Mouse (Mus musculus) midbrain, embryonic 15.5 days (tissue): Measurements from ENCODE around the gene Wnt9a. TPM values are rescaled to one million over a fixed set of nuclear protein-coding genes. Genes with fewer than 3 reads are reported as not detected.

Experiments used
- ATAC-seq: fragments of 200-750 bp; cut with Nextera tagmentation; replicated peaks from 2 replicates; pipeline ENCODE4 v1.8.0; 2017; ENCODE audit warnings: moderate TSS enrichment
- H3K27ac ChIP-seq: fragments of 300-500 bp; sonication (generic); 2 replicates; pipeline ENCODE4 v1.5.1; 2015; ENCODE audit warnings: mild to moderate bottlenecking, inconsistent platforms
- H3K27me3 ChIP-seq: fragments of 300-500 bp; sonication (generic); replicated peaks from 2 replicates; pipeline ENCODE4 v1.6.1; 2015; ENCODE audit warnings: inconsistent platforms
- H3K36me3 ChIP-seq: fragments of 300-500 bp; sonication (generic); replicated peaks from 2 replicates; pipeline ENCODE4 v1.6.1; 2015; ENCODE audit warnings: inconsistent platforms
- H3K4me1 ChIP-seq: fragments of 300-500 bp; sonication (generic); 2 replicates; pipeline ENCODE4 v1.6.1; 2015; ENCODE audit warnings: inconsistent platforms
- H3K4me2 ChIP-seq: fragments of 300-500 bp; sonication (generic); 2 replicates; pipeline ENCODE4 v1.6.1; 2015; ENCODE audit warnings: inconsistent platforms, mild to moderate bottlenecking, moderate library complexity
- H3K4me3 ChIP-seq: fragments of 300-500 bp; sonication (generic); 2 replicates; pipeline ENCODE4 v1.5.1; 2015; ENCODE audit warnings: mild to moderate bottlenecking, inconsistent platforms
- H3K9ac ChIP-seq: fragments of 300-500 bp; sonication (generic); 2 replicates; pipeline ENCODE4 v1.6.1; 2015; ENCODE audit warnings: mild to moderate bottlenecking, inconsistent platforms
- H3K9me3 ChIP-seq: fragments of 300-500 bp; sonication (generic); 2 replicates; pipeline ENCODE4 v1.6.1; 2016; ENCODE audit warnings: inconsistent platforms
- WGBS: fragments of 180-500 bp; shearing (Covaris S2); methylation state at CpG from one replicate; pipeline ENCODE4 v1.1.7; 2015; ENCODE audit warnings: mixed read lengths; 5-methylcytosine and 5-hydroxymethylcytosine counted together
- polyA plus RNA-seq: library from polyadenylated mRNA; unstranded; fragments of >200 nt; fragmentation: Nextera tagmentation; extraction: Ambion mirVana; gene quantifications from 2 replicates; pipeline ENCODE4 v1.2.1, GENCODE M21; 2015

Wnt9a gene
- polyA plus RNA-seq, 1 experiment from 2014 or later: 3.9 TPM

DNA sequence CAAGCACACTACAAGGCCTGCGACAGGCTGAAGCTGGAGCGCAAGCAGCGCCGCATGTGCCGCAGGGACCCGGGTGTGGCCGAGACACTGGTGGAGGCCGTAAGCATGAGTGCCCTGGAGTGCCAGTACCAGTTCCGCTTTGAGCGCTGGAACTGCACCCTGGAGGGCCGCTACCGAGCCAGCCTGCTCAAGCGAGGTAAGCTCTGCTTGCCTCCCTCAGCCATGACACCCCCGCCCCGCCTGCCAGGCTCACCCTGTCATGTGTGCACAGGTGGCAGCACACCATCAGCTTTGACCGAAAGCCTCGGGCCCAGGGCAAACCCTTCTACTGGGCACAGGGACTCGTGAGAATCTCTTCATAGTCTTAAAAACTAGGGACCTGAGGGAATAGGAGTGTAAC, 20.9 kb downstream of the Wnt9a start:
- H3K9me3 ChIP-seq: no peaks in the 10 kb centered on the region
- H3K36me3 ChIP-seq: no peaks in the 10 kb centered on the region
- H3K27ac ChIP-seq: no peak overlapping the region
- WGBS: 88% methylated on average over 18 of the region's 18 CpGs
- 0 out of 2 replicates have a peak, but pooled peaks cover 3% of the 10 kb centered on the region for H3K27me3 ChIP-seq
- no peak overlapping the region for H3K9ac ChIP-seq
- H3K4me1 ChIP-seq: peaks cover 13% of the 10 kb centered on the region
- no peak overlapping the region for H3K4me2 ChIP-seq
- H3K4me3 ChIP-seq: no peak overlapping the region
- no peak for ATAC-seq

DNA sequence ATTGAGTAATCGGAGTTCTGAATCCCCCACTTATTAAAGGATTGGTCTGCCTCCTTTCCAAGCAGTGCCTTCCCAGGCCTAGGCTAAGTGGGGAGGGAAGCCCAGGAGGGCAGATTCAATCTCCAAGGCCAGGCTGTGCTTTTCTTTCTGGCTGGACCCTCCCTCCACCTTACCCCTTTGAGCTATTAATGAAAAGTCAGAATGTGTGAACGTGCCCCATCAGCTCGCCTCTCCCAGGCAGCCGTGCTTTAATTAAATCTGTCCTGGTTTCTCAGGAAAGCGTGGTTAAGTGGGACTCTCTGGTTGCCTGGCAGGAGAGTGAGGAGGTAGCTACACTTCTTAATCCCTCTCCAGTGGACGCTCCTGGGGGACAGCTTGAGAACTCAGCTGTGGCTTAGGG, 22.9 kb downstream of the Wnt9a start:
- Histone ChIP-seq H3K27me3 (0 out of 2 replicates have a peak, but pooled peaks cover 3% of the 10 kb centered on the region), H3K4me1 (peaks cover 13% of the 10 kb centered on the region), H3K4me2 (no peak overlapping the region), H3K9me3 (no peaks in the 10 kb centered on the region), H3K36me3 (no peaks in the 10 kb centered on the region), H3K9ac (no peak overlapping the region), H3K4me3 (no peak overlapping the region), H3K27ac (peak overlapping the region; percentile 0; the same call in 1 of the 2 replicates)
- ATAC-seq: 0 out of 2 replicates have a peak, but pooled peaks have one; percentile 57
- 4% methylated on average over 6 of the region's 6 CpGs for WGBS

DNA sequence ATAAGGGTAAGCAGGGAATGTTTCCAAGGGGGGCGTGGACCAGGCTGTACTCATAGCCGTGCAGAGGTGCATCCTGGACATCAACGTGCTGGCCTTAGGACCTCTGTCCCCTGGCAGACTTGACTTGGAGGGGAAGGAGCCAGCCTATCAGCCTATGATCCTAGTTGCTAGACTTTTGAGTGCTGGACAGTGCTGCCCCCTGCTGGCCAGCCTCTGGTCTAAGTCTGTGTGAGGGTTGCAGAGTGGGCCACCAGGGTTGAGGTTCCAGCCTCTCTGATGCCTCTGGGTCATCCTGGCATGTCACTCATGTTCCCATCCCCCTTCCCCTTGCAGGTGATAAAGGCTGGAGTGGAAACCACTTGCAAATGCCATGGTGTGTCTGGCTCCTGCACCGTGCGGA, 23.8 kb downstream of the Wnt9a start:
- 0 out of 2 replicates have a peak, but pooled peaks have one; percentile 49 for ATAC-seq
- H3K27ac ChIP-seq: no peak overlapping the region
- no peak overlapping the region for H3K9ac ChIP-seq
- 43% methylated on average over 5 of the region's 5 CpGs for WGBS
- no peak overlapping the region for H3K4me3 ChIP-seq
- H3K27me3 ChIP-seq: 0 out of 2 replicates have a peak, but pooled peaks cover 3% of the 10 kb centered on the region
- no peaks in the 10 kb centered on the region for H3K36me3 ChIP-seq
- no peak overlapping the region for H3K4me2 ChIP-seq
- no peaks in the 10 kb centered on the region for H3K9me3 ChIP-seq
- H3K4me1 ChIP-seq: peaks cover 13% of the 10 kb centered on the region

GRCm38 (mm10) chr11:59331167-59331869, 24.6 kb downstream of the Wnt9a start:
- Histone ChIP-seq H3K4me2 (no peak overlapping the region), H3K27ac (no peak overlapping the region), H3K36me3 (no peaks in the 10 kb centered on the region), H3K4me1 (peaks cover 13% of the 10 kb centered on the region), H3K4me3 (no peak overlapping the region), H3K9ac (no peak overlapping the region), H3K9me3 (no peaks in the 10 kb centered on the region), H3K27me3 (0 out of 2 replicates have a peak, but pooled peaks cover 3% of the 10 kb centered on the region)
- no peak for ATAC-seq
- 78% methylated on average over 16 of the region's 16 CpGs for WGBS

DNA sequence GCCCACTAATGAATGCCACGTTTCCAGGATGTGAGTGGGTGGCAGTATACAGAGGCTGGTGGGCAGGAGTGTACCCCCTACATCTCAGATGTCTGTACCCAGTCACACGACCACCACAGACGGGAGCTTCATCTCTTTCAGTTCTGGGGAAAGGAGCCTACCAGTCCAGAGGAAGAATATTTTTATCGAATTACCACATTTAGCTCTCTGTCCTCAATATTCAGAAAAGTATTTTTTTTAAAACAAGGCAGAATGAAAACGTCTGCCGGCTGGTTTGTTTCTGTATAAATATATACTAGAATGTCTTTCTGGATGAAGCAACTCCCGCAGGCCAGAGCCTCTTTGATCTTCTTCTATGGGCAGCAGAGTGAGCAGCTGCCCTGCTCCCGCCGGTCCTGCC, 26.2 kb downstream of the Wnt9a start:
- ATAC-seq: no peak
- no peaks in the 10 kb centered on the region for H3K36me3 ChIP-seq
- no peaks in the 10 kb centered on the region for H3K9me3 ChIP-seq
- peaks cover 13% of the 10 kb centered on the region for H3K4me1 ChIP-seq
- H3K27me3 ChIP-seq: 0 out of 2 replicates have a peak, but pooled peaks cover 3% of the 10 kb centered on the region
- 33% methylated on average over 9 of the region's 9 CpGs for WGBS
- no peak overlapping the region for H3K4me2 ChIP-seq
- H3K4me3 ChIP-seq: no peak overlapping the region
- no peak overlapping the region for H3K9ac ChIP-seq
- no peak overlapping the region for H3K27ac ChIP-seq

- Histone ChIP-seq H3K9me3 (no peaks in the 10 kb centered on the region), H3K9ac (no peak overlapping the region), H3K36me3 (no peaks in the 10 kb centered on the region), H3K27me3 (0 out of 2 replicates have a peak, but pooled peaks cover 3% of the 10 kb centered on the region), H3K4me1 (peaks cover 2% of the 10 kb centered on the region; the same call in 1 of the 2 replicates), H3K4me2 (no peak overlapping the region), H3K4me3 (no peak overlapping the region), H3K27ac (no peak overlapping the region)
- ATAC-seq: no peak
- 80% methylated on average over 4 of the region's 4 CpGs for WGBS
Measured at GRCm38 (mm10) chr11:59335150-59335549, 28.4 kb downstream of the Wnt9a start.

GRCm38 (mm10) chr11:59335942-59336341, 29.2 kb downstream of the Wnt9a start:
- Histone ChIP-seq H3K27ac (no peak overlapping the region), H3K4me1 (no peaks in the 10 kb centered on the region), H3K36me3 (no peaks in the 10 kb centered on the region), H3K27me3 (0 out of 2 replicates have a peak, but pooled peaks cover 3% of the 10 kb centered on the region), H3K4me2 (no peak overlapping the region), H3K9me3 (no peaks in the 10 kb centered on the region), H3K9ac (no peak overlapping the region), H3K4me3 (no peak overlapping the region)
- 52% methylated on average over 2 of the region's 2 CpGs for WGBS
- ATAC-seq: no peak

- H3K4me3 ChIP-seq: no peak overlapping the region
- H3K27ac ChIP-seq: no peak overlapping the region
- H3K36me3 ChIP-seq: no peaks in the 10 kb centered on the region
- no peak overlapping the region for H3K4me2 ChIP-seq
- no peak for ATAC-seq
- no peaks in the 10 kb centered on the region for H3K9me3 ChIP-seq
- H3K9ac ChIP-seq: no peak overlapping the region
- H3K4me1 ChIP-seq: no peaks in the 10 kb centered on the region
- WGBS: 6% methylated on average over 1 of the region's 1 CpGs
- 0 out of 2 replicates have a peak, but pooled peaks cover 3% of the 10 kb centered on the region for H3K27me3 ChIP-seq
Measured at GRCm38 (mm10) chr11:59336381-59336780, 29.7 kb downstream of the Wnt9a start.

- H3K4me1 ChIP-seq: no peaks in the 10 kb centered on the region
- H3K4me2 ChIP-seq: no peak overlapping the region
- no peak overlapping the region for H3K27ac ChIP-seq
- WGBS: 69% methylated on average over 13 of the region's 13 CpGs
- H3K36me3 ChIP-seq: no peaks in the 10 kb centered on the region
- H3K9me3 ChIP-seq: no peaks in the 10 kb centered on the region
- H3K4me3 ChIP-seq: no peak overlapping the region
- ATAC-seq: no peak
- H3K27me3 ChIP-seq: no peaks in the 10 kb centered on the region
- no peak overlapping the region for H3K9ac ChIP-seq
Measured at GRCm38 (mm10) chr11:59337955-59338735, 31.4 kb downstream of the Wnt9a start.

DNA sequence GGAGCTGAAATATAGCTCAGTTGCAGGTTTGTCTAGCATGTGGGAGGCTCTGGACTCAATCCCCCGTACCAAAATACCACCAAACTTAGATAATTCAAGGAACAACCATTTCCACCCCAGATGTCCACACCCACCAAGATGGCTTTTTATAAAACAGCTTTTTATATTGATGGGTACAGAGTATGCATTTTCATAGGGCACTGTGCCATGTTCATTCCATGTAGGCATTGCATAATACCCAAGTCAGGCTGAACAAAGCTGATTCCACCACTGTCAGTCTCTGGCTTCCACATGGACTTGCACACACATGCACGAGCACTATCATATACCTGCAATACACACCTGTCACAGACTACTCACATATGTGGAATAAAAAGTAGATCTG, 32.0 kb downstream of the Wnt9a start:
- Histone ChIP-seq H3K4me2 (no peak overlapping the region), H3K9ac (no peak overlapping the region), H3K27ac (no peak overlapping the region), H3K27me3 (no peaks in the 10 kb centered on the region), H3K36me3 (no peaks in the 10 kb centered on the region), H3K4me3 (no peak overlapping the region), H3K9me3 (no peaks in the 10 kb centered on the region), H3K4me1 (no peaks in the 10 kb centered on the region)
- 91% methylated on average over 2 of the region's 2 CpGs for WGBS
- no peak for ATAC-seq

GRCm38 (mm10) chr11:59342956-59343355, 36.2 kb downstream of the Wnt9a start:
- Histone ChIP-seq H3K4me2 (no peak overlapping the region), H3K9me3 (no peaks in the 10 kb centered on the region), H3K27me3 (no peaks in the 10 kb centered on the region), H3K4me3 (no peak overlapping the region), H3K4me1 (no peaks in the 10 kb centered on the region), H3K27ac (no peak overlapping the region), H3K9ac (no peak overlapping the region), H3K36me3 (no peaks in the 10 kb centered on the region)
- no peak for ATAC-seq
- WGBS: 81% methylated on average over 5 of the region's 5 CpGs

- H3K27ac ChIP-seq: no peak overlapping the region
- no peak overlapping the region for H3K4me2 ChIP-seq
- H3K9ac ChIP-seq: no peak overlapping the region
- WGBS: 74% methylated on average over 11 of the region's 11 CpGs
- H3K27me3 ChIP-seq: no peaks in the 10 kb centered on the region
- H3K36me3 ChIP-seq: no peaks in the 10 kb centered on the region
- ATAC-seq: no peak
- no peak overlapping the region for H3K4me3 ChIP-seq
- no peaks in the 10 kb centered on the region for H3K4me1 ChIP-seq
- no peaks in the 10 kb centered on the region for H3K9me3 ChIP-seq
Measured at GRCm38 (mm10) chr11:59346166-59346910, 39.6 kb downstream of the Wnt9a start.
